Mouse (Mus musculus) limb, embryonic 11.5 days (tissue): ENCODE results near the gene Gtdc1. TPM values are rescaled to one million over a fixed set of nuclear protein-coding genes. Genes with fewer than 3 reads are reported as not detected.

Source experiments
- ATAC-seq: fragments of 200-750 bp; cut with Nextera tagmentation; 2 replicates; pipeline ENCODE4 v1.8.0; 2017; ENCODE audit warnings: low read depth; ENCODE audit not compliant: insufficient number of reproducible peaks, low FRiP score, low TSS enrichment
- DNase-seq: peaks from one replicate; pipeline ENCODE4 v3.0.0-alpha.2; 2015; ENCODE audit warnings: low spot score
- H3K27ac ChIP-seq: fragments of 300-500 bp; sonication (generic); replicated peaks from 2 replicates; pipeline ENCODE4 v1.5.1; 2014; ENCODE audit warnings: low read depth, mild to moderate bottlenecking, low read length
- H3K27me3 ChIP-seq: fragments of 300-500 bp; sonication (generic); 2 replicates; pipeline ENCODE4 v1.6.1; 2014; ENCODE audit warnings: mild to moderate bottlenecking, low read length, mixed read lengths; ENCODE audit not compliant: control insufficient read depth, insufficient read depth
- H3K36me3 ChIP-seq: fragments of 300-500 bp; sonication (generic); 2 replicates; pipeline ENCODE4 v1.6.1; 2014; ENCODE audit warnings: mild to moderate bottlenecking, low read length, moderate library complexity, mixed read lengths; ENCODE audit not compliant: control insufficient read depth, insufficient read depth
- H3K4me1 ChIP-seq: fragments of 300-500 bp; sonication (generic); 2 replicates; pipeline ENCODE4 v1.6.1; 2014; ENCODE audit warnings: low read length, mixed read lengths; ENCODE audit not compliant: control insufficient read depth, insufficient read depth
- H3K4me2 ChIP-seq: fragments of 300-500 bp; sonication (generic); 2 replicates; pipeline ENCODE4 v1.6.1; 2014; ENCODE audit warnings: low read depth, mild to moderate bottlenecking, moderate library complexity; ENCODE audit not compliant: severe bottlenecking
- H3K4me3 ChIP-seq: fragments of 300-500 bp; sonication (generic); 2 replicates; pipeline ENCODE4 v1.5.1; 2014; ENCODE audit warnings: low read depth, low read length
- H3K9ac ChIP-seq: fragments of 300-500 bp; sonication (generic); 2 replicates; pipeline ENCODE4 v1.6.1; 2014; ENCODE audit warnings: mild to moderate bottlenecking, low read length
- H3K9me3 ChIP-seq: fragments of 300-500 bp; sonication (generic); 2 replicates; pipeline ENCODE4 v1.6.1; 2016; ENCODE audit warnings: low read length; ENCODE audit not compliant: control insufficient read depth
- WGBS: fragments of 180-500 bp; shearing (Covaris S2); extraction: QIAGEN DNeasy Blood & Tissue Kit; methylation state at CpG from one replicate; pipeline ENCODE4 v1.1.7; 2014; 5-methylcytosine and 5-hydroxymethylcytosine counted together
- polyA plus RNA-seq: library from polyadenylated mRNA; unstranded; fragments of >200 nt; fragmentation: Nextera tagmentation; extraction: Ambion mirVana; gene quantifications from 2 replicates; pipeline ENCODE4 v1.2.1, GENCODE M21; 2014

The Gtdc1 gene
- polyA plus RNA-seq, 1 experiment from 2014 or later: 9.7 TPM

- no peaks in the 10 kb centered on the region for H3K9me3 ChIP-seq
- no peak overlapping the region for H3K9ac ChIP-seq
- H3K4me2 ChIP-seq: no peak overlapping the region
- ATAC-seq: no peak
- no peaks in the 10 kb centered on the region for H3K27me3 ChIP-seq
- DNase-seq: no peak
- H3K4me1 ChIP-seq: no peaks in the 10 kb centered on the region
- no peak overlapping the region for H3K27ac ChIP-seq
- H3K36me3 ChIP-seq: no peaks in the 10 kb centered on the region
- WGBS: 81% methylated on average over 1 of the region's 1 CpGs
- no peak overlapping the region for H3K4me3 ChIP-seq
Observed at GRCm38 (mm10) chr2:44919326-44919725, 8.1 kb downstream of the Gtdc1 start.

GRCm38 (mm10) chr2:44918737-44919136 is 8.7 kb downstream of the Gtdc1 start:
- Histone ChIP-seq H3K36me3 (no peaks in the 10 kb centered on the region), H3K4me2 (no peak overlapping the region), H3K27me3 (no peaks in the 10 kb centered on the region), H3K4me3 (no peak overlapping the region), H3K9ac (no peak overlapping the region), H3K9me3 (no peaks in the 10 kb centered on the region), H3K4me1 (no peaks in the 10 kb centered on the region), H3K27ac (no peak overlapping the region)
- ATAC-seq: no peak
- DNase-seq: no peak
- WGBS: 94% methylated on average over 2 of the region's 2 CpGs

- no peaks in the 10 kb centered on the region for H3K27me3 ChIP-seq
- no peak overlapping the region for H3K9ac ChIP-seq
- no peaks in the 10 kb centered on the region for H3K9me3 ChIP-seq
- H3K36me3 ChIP-seq: no peaks in the 10 kb centered on the region
- no peaks in the 10 kb centered on the region for H3K4me1 ChIP-seq
- no peak overlapping the region for H3K4me3 ChIP-seq
- H3K27ac ChIP-seq: no peak overlapping the region
- H3K4me2 ChIP-seq: no peak overlapping the region
- DNase-seq: no peak
- no peak for ATAC-seq
Observed at GRCm38 (mm10) chr2:44916286-44916685, 11.2 kb downstream of the Gtdc1 start.

- WGBS: 95% methylated on average over 1 of the region's 1 CpGs
- no peak for ATAC-seq
- Histone ChIP-seq H3K9ac (no peak overlapping the region), H3K4me2 (no peak overlapping the region), H3K36me3 (no peaks in the 10 kb centered on the region), H3K4me1 (no peaks in the 10 kb centered on the region), H3K27me3 (no peaks in the 10 kb centered on the region), H3K27ac (no peak overlapping the region), H3K9me3 (no peaks in the 10 kb centered on the region), H3K4me3 (no peak overlapping the region)
- no peak for DNase-seq
Observed at GRCm38 (mm10) chr2:44897801-44898200, 29.7 kb downstream of the Gtdc1 start.

- H3K4me3 ChIP-seq: no peak overlapping the region
Observed at GRCm38 (mm10) chr2:44873718-44874117, 53.7 kb downstream of the Gtdc1 start.

GRCm38 (mm10) chr2:44864726-44865125 is 62.7 kb downstream of the Gtdc1 start:
- Histone ChIP-seq H3K4me3 (no peak overlapping the region), H3K36me3 (no peaks in the 10 kb centered on the region), H3K9ac (no peak overlapping the region), H3K4me2 (no peak overlapping the region), H3K27ac (no peak overlapping the region), H3K9me3 (no peaks in the 10 kb centered on the region), H3K27me3 (no peaks in the 10 kb centered on the region), H3K4me1 (no peaks in the 10 kb centered on the region)
- DNase-seq (no peak), ATAC-seq (no peak)

More at GRCm38 (mm10) chr2:44873718-44874117, 53.7 kb downstream of the Gtdc1 start:
- WGBS: 74% methylated on average over 2 of the region's 2 CpGs
- Histone ChIP-seq H3K36me3 (no peaks in the 10 kb centered on the region), H3K27me3 (no peaks in the 10 kb centered on the region), H3K27ac (no peak overlapping the region), H3K4me1 (no peaks in the 10 kb centered on the region), H3K9ac (no peak overlapping the region), H3K9me3 (no peaks in the 10 kb centered on the region), H3K4me2 (no peak overlapping the region)
- ATAC-seq (no peak), DNase-seq (no peak)

- Histone ChIP-seq H3K4me3 (no peak overlapping the region), H3K4me2 (no peak overlapping the region), H3K9ac (no peak overlapping the region), H3K9me3 (no peaks in the 10 kb centered on the region), H3K27ac (no peak overlapping the region), H3K4me1 (no peaks in the 10 kb centered on the region), H3K27me3 (no peaks in the 10 kb centered on the region), H3K36me3 (no peaks in the 10 kb centered on the region)
- 84% methylated on average over 2 of the region's 2 CpGs for WGBS
- ATAC-seq (no peak), DNase-seq (no peak)
Observed at GRCm38 (mm10) chr2:44854475-44854874, 73.0 kb downstream of the Gtdc1 start.

GRCm38 (mm10) chr2:44849666-44850065 is 77.8 kb downstream of the Gtdc1 start:
- Histone ChIP-seq H3K4me2 (no peak overlapping the region), H3K27me3 (no peaks in the 10 kb centered on the region), H3K9ac (no peak overlapping the region), H3K4me1 (no peaks in the 10 kb centered on the region), H3K4me3 (no peak overlapping the region), H3K36me3 (no peaks in the 10 kb centered on the region), H3K9me3 (no peaks in the 10 kb centered on the region), H3K27ac (no peak overlapping the region)
- no peak for DNase-seq
- ATAC-seq: no peak

- Histone ChIP-seq H3K4me2 (no peak overlapping the region), H3K9me3 (no peaks in the 10 kb centered on the region), H3K27me3 (no peaks in the 10 kb centered on the region), H3K4me3 (no peak overlapping the region), H3K36me3 (no peaks in the 10 kb centered on the region), H3K9ac (no peak overlapping the region), H3K27ac (no peak overlapping the region), H3K4me1 (no peaks in the 10 kb centered on the region)
- no peak for ATAC-seq
- WGBS: 93% methylated on average over 1 of the region's 1 CpGs
- no peak for DNase-seq
Observed at GRCm38 (mm10) chr2:44848156-44848555, 79.3 kb downstream of the Gtdc1 start.
